Mouse (Mus musculus): ENCODE measurements at regions not wholly inside any gene's neighbourhood (a gene's known extent, or its start where the extent isn't known, plus 50 kb on each side); places are given as distances from the start of the nearest gene placed in this dataset.
"Not testable (repeated sequence)": the region's sequence is repeated elsewhere in the genome, so short reads cannot be mapped to it uniquely, and the experiment has no call there.

GRCm38 (mm10) chr3:50643068-50643467, 199.7 kb upstream of the Slc7a11 start:
- no peak for DNase-seq (ENCODE audit: low read depth)

DNA sequence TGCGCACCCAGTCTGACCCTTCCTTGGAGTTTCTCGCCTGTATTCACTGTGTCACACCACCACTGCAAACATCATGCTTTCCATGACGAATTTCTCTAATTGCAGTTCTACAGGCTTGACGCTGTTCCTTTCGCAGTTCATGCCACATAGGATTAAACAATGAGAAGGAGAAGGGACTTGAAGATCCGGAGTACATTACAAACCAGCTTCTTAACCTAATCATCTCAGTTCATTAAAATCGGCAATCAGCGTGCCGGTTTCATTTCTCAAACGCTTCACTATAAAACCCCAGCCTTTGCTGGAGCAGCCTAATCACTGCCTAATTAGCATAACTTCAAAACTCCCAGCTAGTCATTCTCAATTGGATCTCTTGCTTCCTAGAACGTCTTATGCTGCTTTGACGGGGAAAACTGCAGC, 196.5 kb upstream of the Slc7a11 start:
- no peak for DNase-seq (ENCODE audit: low read depth)

GRCm38 (mm10) chr3:50634457-50635075, 191.2 kb upstream of the Slc7a11 start:
- DNase-seq (ENCODE audit: low read depth) = no peak

DNA sequence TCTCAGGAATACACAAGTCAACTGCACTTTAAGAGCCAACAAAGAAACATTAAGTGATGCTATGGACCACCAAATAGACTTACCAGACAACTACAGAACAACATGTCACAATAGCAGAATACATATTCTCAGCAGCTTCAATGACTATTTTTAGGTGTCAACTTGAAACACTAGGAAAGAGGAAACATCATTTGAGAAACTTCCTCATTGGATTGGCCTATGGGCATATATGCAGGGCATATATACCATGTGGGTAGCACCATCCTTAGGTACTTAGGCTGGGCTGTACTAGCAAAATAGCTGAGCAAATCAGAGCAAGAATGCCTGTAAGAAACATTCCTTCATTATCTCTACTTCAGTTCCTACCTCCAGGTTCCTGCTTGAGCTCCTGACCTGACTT, 187.9 kb upstream of the Slc7a11 start:
- DNase-seq (ENCODE audit: low read depth) = no peak

DNA sequence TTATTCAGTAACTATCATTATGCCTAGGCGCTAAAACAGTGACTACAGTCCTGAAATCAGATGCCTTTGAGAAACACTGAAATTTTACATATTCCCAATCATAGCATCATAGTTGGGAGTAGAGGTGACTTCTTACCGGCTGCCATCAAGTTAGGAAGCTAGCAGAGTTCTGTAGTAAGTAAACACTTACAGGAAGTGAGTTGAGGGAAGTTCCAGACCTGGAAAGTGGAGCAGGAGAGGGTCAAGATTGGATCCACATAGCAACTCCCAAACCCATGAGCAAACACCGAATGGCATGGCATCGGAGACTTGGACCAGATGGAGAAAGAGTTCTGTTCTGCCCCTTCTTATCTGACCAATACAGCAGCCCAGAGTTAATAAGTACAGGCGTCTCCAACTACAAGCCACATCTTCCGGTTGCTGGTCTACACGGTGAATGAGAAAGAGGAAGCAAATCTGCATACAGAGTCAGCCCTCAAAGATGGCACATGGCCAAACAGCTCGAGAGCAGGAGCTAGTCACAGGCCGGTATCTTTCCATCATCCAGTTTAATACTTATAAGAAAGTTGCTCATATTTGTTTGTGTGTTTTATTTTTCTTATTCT, 184.8 kb upstream of the Slc7a11 start:
- no peak for DNase-seq (ENCODE audit: low read depth)

DNA sequence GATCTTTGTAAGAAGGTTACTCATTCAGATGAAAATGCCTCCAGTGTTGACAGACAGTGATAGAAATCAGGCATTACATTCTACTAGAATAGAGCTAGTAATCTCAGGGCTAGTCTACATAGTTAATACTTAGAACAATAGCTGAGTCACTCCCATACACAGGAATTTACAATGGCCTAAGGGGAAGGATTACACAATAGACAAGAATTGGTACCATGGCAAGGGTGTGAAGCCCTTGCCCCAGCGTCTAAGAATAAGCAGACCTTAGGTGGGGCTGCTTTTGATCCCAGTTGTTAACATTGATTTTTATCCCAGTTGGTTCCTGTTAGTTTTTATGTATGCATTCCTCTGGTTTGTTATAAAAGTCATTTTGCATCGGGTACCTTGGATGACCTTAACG, 177.8 kb upstream of the Slc7a11 start:
- not testable (repeated sequence) for DNase-seq (ENCODE audit: low read depth)

GRCm38 (mm10) chr3:50619061-50619460, 175.6 kb upstream of the Slc7a11 start:
- DNase-seq (ENCODE audit: low read depth) = no peak

GRCm38 (mm10) chr3:50615384-50616285, 172.2 kb upstream of the Slc7a11 start:
- no peak for DNase-seq (ENCODE audit: low read depth)

DNA sequence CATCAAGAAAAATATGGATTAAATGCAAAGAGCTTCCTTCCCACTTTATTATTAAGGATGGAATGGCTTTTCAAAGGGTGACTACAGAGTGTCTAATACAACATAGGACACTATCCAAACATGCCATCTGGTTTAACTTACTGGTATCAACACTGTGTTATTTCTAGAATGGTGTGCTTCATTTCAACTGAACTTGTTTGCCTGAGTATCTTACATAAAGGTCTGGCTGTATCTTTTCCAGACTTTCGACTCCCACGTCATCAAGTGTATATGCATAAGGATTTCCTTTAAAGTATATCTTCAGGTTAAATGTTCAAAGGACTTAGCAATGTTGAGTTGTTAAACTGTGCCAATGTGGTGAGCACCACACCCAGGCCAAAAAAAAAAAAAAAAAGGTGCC, 169.6 kb upstream of the Slc7a11 start:
- DNase-seq (ENCODE audit: low read depth) = no peak

DNA sequence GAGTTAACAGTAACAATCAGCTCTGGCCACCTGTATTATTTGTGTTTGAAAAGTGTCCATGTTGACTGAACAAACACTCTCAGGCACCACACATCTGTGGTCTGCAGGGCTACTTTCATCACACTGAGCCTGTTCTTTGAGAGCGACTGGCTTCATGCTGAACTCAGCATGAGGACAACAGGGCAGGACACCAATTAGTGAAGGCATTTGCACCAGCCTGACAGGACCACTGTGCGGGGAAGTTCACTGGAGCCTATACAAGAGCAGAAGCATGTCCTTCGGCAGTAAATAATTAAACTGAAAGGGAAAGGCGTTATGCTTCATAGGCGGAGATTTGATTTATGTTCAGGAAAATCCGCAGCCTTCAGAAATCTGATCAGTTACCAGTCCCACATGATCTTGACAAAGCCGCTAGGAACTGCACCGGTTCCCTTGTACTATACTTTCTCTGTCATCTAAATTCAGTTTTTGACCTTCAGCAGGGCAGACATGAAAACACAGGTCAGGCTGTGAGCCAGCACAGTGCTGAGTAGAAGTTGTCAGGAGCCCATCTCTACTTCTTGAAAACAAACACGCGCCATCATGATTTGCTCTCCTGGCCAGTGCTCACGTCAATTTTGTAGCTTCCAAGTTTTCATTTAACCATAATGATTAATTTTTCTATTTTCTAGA, 166.1 kb upstream of the Slc7a11 start:
- no peak for DNase-seq (ENCODE audit: low read depth)

DNA sequence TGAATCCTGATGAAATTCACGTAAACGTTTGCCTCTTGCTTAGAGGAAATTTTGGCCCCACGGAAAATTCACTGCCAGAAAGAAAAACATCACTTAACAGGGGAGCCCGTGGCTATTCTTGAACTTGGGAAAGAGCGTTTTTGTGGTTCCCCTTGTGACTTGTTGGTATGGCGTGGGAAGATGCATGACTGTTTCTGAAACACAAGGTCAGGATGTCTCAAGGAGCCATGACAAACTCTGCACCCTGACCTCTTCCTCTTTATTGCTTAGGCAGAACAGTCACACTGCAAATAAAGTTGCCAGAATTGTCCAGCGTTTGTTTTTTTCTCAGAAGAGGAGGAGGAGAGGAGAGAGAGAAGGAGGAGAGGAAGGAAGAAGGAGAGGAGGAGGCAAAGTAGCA, 164.3 kb upstream of the Slc7a11 start:
- DNase-seq (ENCODE audit: low read depth) = no peak

DNA sequence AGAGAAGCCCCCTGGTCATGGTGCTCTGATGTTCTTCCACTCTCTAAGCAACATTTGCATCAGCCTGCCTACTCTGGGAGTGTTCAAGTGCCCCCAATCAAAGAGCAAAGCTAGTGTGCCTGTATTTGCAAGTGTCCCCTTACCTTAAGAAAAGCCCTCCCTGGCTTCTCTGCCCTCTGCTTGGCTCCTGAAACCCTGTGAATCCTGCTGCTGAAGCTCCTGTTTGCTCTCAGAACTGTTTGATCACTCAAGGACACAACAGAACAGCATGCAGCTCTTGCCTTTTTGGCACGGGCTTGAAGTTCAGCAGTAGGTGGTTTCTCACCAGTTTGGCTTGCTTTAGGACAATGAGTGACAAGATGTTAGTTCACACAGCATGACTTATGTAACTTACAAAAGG, 163.6 kb upstream of the Slc7a11 start:
- no peak for DNase-seq (ENCODE audit: low read depth)

DNA sequence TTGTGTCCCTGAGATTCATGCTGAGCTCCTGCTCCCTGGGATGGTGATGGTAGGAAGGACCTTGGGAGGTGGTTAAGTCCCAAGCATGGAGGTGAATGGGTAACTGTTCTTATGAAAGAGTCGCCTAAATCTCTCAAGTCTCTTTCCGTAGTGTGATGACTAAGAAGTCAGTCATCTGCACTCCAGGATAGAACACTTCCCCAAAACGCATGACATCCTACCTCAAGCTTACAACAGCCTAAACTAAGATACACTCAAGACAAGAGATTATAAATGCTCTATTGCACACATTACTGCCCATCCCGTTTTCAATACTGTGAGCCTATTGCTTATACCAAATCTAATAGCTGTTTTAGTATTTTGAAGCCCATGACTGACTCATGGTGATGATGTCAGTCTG, 162.3 kb upstream of the Slc7a11 start:
- no peak for DNase-seq (ENCODE audit: low read depth)

- DNase-seq (ENCODE audit: low read depth) = no peak
These were observed 159.8 kb upstream of the Slc7a11 start for GRCm38 (mm10) chr3:50603182-50603581.

GRCm38 (mm10) chr3:50595732-50596131, 152.3 kb upstream of the Slc7a11 start:
- DNase-seq (ENCODE audit: low read depth) = no peak

DNA sequence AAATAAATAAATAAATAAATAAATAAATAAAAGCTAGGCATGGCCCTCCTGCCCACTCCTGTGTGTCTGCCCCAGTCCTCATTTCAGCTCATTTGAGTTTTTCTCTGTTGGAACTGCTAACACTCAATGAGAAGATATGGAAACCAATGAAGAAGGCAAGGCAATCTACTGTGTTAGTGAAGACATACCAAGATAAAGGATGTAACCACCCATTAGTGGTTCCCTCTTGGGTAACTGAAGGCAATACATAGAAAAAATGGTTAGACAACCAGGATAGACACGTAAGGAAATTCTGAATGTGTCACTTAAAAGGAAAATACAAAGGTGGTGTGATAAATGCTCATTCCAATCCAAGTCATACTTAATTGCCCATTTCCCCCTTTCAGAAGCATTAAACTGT, 140.9 kb upstream of the Slc7a11 start:
- no peak for DNase-seq (ENCODE audit: low read depth)

DNA sequence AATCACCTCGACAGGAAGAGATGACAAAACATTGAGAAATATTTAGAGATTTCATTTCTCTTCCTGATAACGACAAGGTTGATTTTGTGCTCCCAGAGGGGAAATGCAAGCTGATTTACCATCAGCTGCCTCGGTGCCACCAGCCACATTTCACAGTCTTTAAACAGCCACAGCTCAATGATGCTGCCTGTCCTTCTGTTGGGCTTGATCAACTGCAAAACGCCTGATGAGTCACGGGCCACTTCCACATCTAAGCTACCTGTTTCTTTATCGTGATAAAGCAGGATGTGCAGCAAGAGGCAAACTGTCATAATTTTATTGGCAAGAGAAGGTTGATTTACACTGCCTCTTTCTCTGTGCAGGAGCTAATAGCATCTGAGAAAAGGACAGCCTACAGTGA, 140.1 kb upstream of the Slc7a11 start:
- no peak for DNase-seq (ENCODE audit: low read depth)

DNA sequence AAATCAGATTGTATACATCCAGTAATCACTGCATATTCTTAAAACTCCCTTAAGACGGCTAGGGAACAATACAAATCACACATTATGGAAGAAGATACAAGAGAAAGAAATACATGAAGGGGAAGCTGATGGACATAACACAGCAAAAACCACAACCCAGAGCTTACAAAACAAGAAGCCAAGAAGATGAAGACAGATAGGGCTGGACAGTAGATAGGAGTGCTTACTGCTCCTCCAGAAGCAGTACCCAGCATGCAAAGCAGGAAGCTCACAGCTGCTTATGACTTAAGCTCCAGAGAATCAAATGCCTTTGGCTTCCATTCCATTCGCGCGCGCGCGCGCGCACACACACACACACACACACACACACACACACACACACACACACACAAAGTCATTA, 131.0 kb upstream of the Slc7a11 start:
- DNase-seq (ENCODE audit: low read depth) = no peak

DNA sequence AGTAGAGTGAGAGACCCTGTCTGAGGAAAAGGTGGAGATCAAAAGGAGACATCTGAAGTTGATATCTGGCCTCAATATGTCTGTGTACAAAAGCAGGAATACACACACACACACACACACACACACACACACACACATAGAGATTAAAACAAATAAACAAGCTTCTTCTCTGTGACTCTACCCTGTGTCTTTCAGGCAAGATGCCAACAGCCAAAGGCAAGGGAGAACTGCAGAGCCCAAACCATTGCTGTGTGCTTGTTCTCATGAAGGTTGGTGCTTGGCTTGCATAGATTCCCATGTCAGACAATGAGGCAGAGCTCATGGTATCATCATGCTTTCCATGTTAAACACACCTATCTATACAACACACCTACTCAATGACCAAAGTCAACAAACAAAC, 126.6 kb upstream of the Slc7a11 start:
- DNase-seq (ENCODE audit: low read depth) = no peak

GRCm38 (mm10) chr3:50569565-50569964, 126.2 kb upstream of the Slc7a11 start:
- no peak for DNase-seq (ENCODE audit: low read depth)

- DNase-seq (ENCODE audit: low read depth) = no peak
These were observed 110.7 kb upstream of the Slc7a11 start for GRCm38 (mm10) chr3:50554150-50554549.

- no peak for DNase-seq (ENCODE audit: low read depth)
These were observed 105.2 kb upstream of the Slc7a11 start for GRCm38 (mm10) chr3:50548568-50548967.

- DNase-seq (ENCODE audit: low read depth) = no peak
These were observed 87.2 kb upstream of the Slc7a11 start for GRCm38 (mm10) chr3:50530654-50531053.

All from c-Kit-positive CD71-negative TER-119-negative erythroid progenitor cells, embryonic 14.5 days (primary cell).